Mouse (Mus musculus): ENCODE measurements around the gene Serpinb9c.
"Not testable (repeated sequence)": the region's sequence is repeated elsewhere in the genome, so short reads cannot be mapped to it uniquely, and the experiment has no call there.

The Serpinb9c gene

DNA sequence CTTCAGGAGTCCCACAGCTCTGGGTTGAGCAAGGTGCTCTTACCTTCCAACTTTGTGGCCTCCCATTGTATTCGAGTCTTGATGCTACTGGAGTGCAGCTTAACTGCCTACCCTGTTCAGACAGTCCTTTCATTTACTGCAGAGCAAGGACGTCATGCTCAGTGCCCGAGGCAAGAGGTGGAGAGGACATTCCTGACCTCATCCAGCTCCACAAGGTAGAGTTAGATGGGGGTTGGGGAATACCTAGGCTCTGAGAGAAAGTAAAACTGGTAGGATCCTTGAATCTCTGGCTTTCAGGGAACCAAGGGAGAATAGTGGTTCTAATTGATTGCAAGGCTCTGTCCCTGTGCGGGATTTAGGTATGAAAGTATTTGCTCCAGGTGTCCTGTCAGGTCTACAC is at the start of gene Serpinb9c:
Serpinb9c (minus strand) TSS at position 101 of the 400 bp plus-strand sequence.
- no peak for DNase-seq

GRCm38 (mm10) chr13:33199740-33200139 is 40.2 kb upstream of the Serpinb9c start:
- no peak for DNase-seq

GRCm38 (mm10) chr13:33192659-33193058 is 33.1 kb upstream of the Serpinb9c start, which contains the start of gene Serpinb9d:
Serpinb9d (plus strand) TSS chr13:33192959.
- no peak for DNase-seq

DNA sequence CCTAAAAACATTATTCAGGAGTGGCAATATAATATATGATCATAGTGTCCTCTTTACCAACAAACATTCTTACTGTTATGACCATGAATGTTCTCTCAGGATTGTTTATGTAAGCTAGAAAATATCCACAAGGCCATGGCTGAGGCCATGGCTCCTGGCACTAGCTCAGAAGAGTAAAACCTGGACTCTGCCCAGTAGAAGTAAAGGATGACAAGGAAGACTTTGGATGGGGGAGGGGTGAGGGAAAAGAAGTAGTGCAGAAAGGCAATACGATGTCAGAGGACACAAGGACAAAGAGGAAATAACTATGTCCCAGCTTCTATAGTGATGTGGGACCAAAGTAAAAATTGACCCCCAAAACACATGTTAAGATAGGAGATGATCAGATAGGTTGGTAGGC is 30.9 kb upstream of the Serpinb9c start:
- not testable (repeated sequence) for DNase-seq

- DNase-seq, result no peak
These were observed 18.1 kb downstream of the Serpinb9c start for GRCm38 (mm10) chr13:33141435-33141834.

DNA sequence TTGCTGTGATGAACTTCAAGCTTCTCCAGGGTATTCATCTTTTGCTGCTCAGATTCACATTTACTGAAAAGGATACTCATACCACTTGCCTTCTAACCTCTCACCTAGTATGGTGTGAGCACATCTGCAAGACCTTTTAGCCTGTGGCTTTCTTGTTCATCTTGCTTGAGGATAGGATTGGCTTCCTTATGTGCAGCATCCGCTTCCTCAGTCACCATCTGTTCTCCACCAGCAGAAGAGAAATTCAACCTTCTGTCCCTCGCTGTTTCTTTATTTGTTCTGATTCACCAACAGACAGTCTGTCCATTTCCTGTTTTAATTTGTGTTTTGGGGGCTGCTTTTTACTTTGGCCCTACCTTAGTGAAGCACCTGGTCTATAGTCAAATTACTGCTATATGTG is 21.8 kb downstream of the Serpinb9c start:
- peak; percentile 4 for DNase-seq

DNA sequence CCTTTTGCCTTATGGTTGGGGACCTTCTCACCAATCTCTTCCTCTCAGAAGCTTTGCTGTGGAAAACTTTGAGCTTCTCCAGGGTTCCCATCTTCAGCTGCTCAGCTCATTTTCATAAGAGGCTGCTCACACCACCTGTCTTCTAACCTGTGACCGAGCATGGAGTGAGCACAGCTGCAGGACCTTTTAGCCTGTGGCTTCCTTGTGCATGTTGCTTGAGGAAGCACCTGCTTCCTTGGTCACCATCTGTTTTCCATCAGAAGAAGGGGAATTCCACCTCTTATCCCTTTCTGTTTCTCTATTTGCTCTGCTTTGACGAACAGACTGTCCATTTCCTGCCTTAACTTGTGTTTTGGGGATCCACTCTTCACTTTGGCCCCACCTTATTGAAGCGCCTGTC is 46.5 kb downstream of the Serpinb9c start:
- DNase-seq, result no peak

- DNase-seq, result no peak
These were observed 53.9 kb downstream of the Serpinb9c start for GRCm38 (mm10) chr13:33105626-33106025.
